Comparison of ENCODE assay signal across 21 mouse cellular contexts in the genomic region with DNA sequence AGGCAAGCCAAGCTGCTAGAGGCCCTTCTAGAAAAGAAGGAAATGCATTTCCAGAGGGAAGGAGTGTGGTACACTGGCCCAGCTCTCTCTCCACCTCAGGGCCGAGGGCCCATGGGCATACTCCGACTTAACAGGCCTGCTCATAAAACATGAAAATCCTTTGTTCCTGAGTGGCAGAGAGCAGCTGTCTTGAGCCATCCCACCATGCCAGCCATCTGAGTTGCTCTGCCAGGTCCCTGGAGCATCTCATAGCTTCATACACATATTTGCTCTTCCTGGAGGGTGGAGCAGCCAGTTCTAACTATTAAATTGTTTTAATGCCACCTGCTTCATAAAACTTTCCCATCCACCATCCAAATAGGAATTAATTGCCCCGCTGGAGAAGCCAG.
DNase-seq lines count a peak whose midpoint lies in the region; ATAC-seq and TF ChIP-seq lines count a peak whose summit lies in the region.
"Had no signal": no experiment of that assay in that cellular context is flagged by ENCODE, and none has a peak within 500 bp of the region (broad histone marks: within the 10 kb centered on the region; RNA-seq: fewer than 3 reads in every experiment).

No protein-coding gene starts in this region.

- no peak for ATAC-seq in hindbrain, embryonic 11.5 days (ENCODE audit: low FRiP score)
- ATAC-seq in lung, postnatal 0 days = peak; percentile 12; the same call in 1 of the 2 replicates
- no peak for ATAC-seq in liver, embryonic 16.5 days (ENCODE audit: low read depth)
- ATAC-seq: CD4-positive, CD25-positive, alpha-beta regulatory T cell, adult 4 months; forebrain, embryonic 16.5 days; hindbrain, postnatal 0 days; midbrain, embryonic 13.5 days had no signal

- no peaks in the 10 kb centered on the region for H3K36me3 ChIP-seq in hindbrain, embryonic 10.5 days
- H3K36me3 ChIP-seq in hindbrain, embryonic 11.5 days (ENCODE audit: control insufficient read depth, insufficient read depth, low read length) = no peaks in the 10 kb centered on the region
- no peaks in the 10 kb centered on the region for H3K36me3 ChIP-seq in lung, postnatal 0 days (ENCODE audit: insufficient read depth, low read length)
- H3K36me3 ChIP-seq in liver, embryonic 16.5 days (ENCODE audit: control insufficient read depth, insufficient read depth) = no peaks in the 10 kb centered on the region
- H3K36me3 ChIP-seq: heart, embryonic 15.5 days; midbrain, embryonic 13.5 days; neural tube, embryonic 12.5 days had no signal

- no peak for TF ChIP-seq CTCF in lung, postnatal 0 days (IDR thresholded peaks at IDR 0.05)

- no peak for TF ChIP-seq EP300 in lung, postnatal 0 days (IDR thresholded peaks at IDR 0.05)

- intact Hi-C loops in heart, postnatal 10 days (cut with DNase I) = no loop called here

- no peak for DNase-seq in hindbrain, embryonic 10.5 days (ENCODE audit: low spot score)
- DNase-seq in hindbrain, embryonic 11.5 days (ENCODE audit: low spot score) = no peak
- no peak for DNase-seq in lung, postnatal 0 days (ENCODE audit: low spot score)
- no peak for DNase-seq in lung, postnatal 14 days
- DNase-seq in cerebellum, postnatal 36 days = no peak
- no peak for DNase-seq in heart, postnatal 10 days
- DNase-seq: adrenal gland, postnatal 25 days; cerebellum, adult 8-10 months; gastrocnemius, postnatal 36 days; heart, adult 2 months; retina, postnatal 1 day; right cerebral cortex, postnatal 25 days; spleen, adult 18-20 months; thymus, postnatal 25 days had no signal

- no peak overlapping the region for H3K4me3 ChIP-seq in hindbrain, embryonic 10.5 days
- H3K4me3 ChIP-seq in hindbrain, embryonic 11.5 days (ENCODE audit: low read depth, low read length) = no peak overlapping the region
- H3K4me3 ChIP-seq in lung, postnatal 0 days (ENCODE audit: low read depth, low read length) = no peak overlapping the region
- H3K4me3 ChIP-seq in liver, embryonic 16.5 days (ENCODE audit: low read depth, low read length) = no peak overlapping the region
- H3K4me3 ChIP-seq: heart, adult 2 months; heart, embryonic 15.5 days; midbrain, embryonic 13.5 days; neural tube, embryonic 12.5 days had no signal

- H3K4me1 ChIP-seq in hindbrain, embryonic 10.5 days (replicated peaks) = peaks cover 41% of the 10 kb centered on the region
- 0 out of 2 replicates have a peak, but pooled peaks cover 2% of the 10 kb centered on the region for H3K4me1 ChIP-seq in hindbrain, embryonic 11.5 days (replicated peaks; ENCODE audit: control insufficient read depth, insufficient read depth, low read length)
- no peaks in the 10 kb centered on the region for H3K4me1 ChIP-seq in lung, postnatal 0 days (ENCODE audit: insufficient read depth, low read depth, low read length)
- H3K4me1 ChIP-seq in liver, embryonic 16.5 days (ENCODE audit: control insufficient read depth, low read depth, low read length) = peaks cover 34% of the 10 kb centered on the region
- H3K4me1 ChIP-seq: heart, embryonic 15.5 days had no signal

- H3K27me3 ChIP-seq in hindbrain, embryonic 10.5 days (ENCODE audit: insufficient read depth, poor library complexity, severe bottlenecking) = peaks cover 10% of the 10 kb centered on the region
- H3K27me3 ChIP-seq in hindbrain, embryonic 11.5 days (ENCODE audit: control insufficient read depth, insufficient read depth, low read length) = no peaks in the 10 kb centered on the region; the same call in 1 of the 2 replicates
- H3K27me3 ChIP-seq in lung, postnatal 0 days (replicated peaks; ENCODE audit: insufficient read depth, low read length) = no peaks in the 10 kb centered on the region
- no peaks in the 10 kb centered on the region; the same call in 1 of the 2 replicates for H3K27me3 ChIP-seq in liver, embryonic 16.5 days (ENCODE audit: control insufficient read depth, insufficient read depth, low read depth, low read length)
- H3K27me3 ChIP-seq: midbrain, embryonic 13.5 days; neural tube, embryonic 12.5 days had no signal

- no peak overlapping the region for H3K9ac ChIP-seq in hindbrain, embryonic 11.5 days (ENCODE audit: low read depth, low read length)
- no peak overlapping the region for H3K9ac ChIP-seq in lung, postnatal 0 days (replicated peaks; ENCODE audit: low read depth)
- peak overlapping the region; percentile 11; the same call in 1 of the 2 replicates for H3K9ac ChIP-seq in liver, embryonic 16.5 days (ENCODE audit: low read depth, low read length)
- H3K9ac ChIP-seq: heart, embryonic 15.5 days; midbrain, embryonic 13.5 days; neural tube, embryonic 12.5 days had no signal

- H3K4me2 ChIP-seq in hindbrain, embryonic 11.5 days (replicated peaks; ENCODE audit: low read depth, low read length) = no peak overlapping the region
- no peak overlapping the region for H3K4me2 ChIP-seq in lung, postnatal 0 days (replicated peaks; ENCODE audit: low read depth, low read length)
- no peak overlapping the region for H3K4me2 ChIP-seq in liver, embryonic 16.5 days (ENCODE audit: low read depth, low read length)
- H3K4me2 ChIP-seq: heart, embryonic 15.5 days; midbrain, embryonic 13.5 days; neural tube, embryonic 12.5 days had no signal

- H3K9me3 ChIP-seq in hindbrain, embryonic 10.5 days = no peaks in the 10 kb centered on the region
- H3K9me3 ChIP-seq in hindbrain, embryonic 11.5 days (ENCODE audit: control insufficient read depth, low read length) = no peaks in the 10 kb centered on the region
- H3K9me3 ChIP-seq in lung, postnatal 0 days (ENCODE audit: low read length) = no peaks in the 10 kb centered on the region
- no peaks in the 10 kb centered on the region for H3K9me3 ChIP-seq in liver, embryonic 16.5 days (replicated peaks; ENCODE audit: control insufficient read depth, low read length)
- H3K9me3 ChIP-seq: heart, embryonic 15.5 days; midbrain, embryonic 13.5 days; neural tube, embryonic 12.5 days had no signal

- H3K27ac ChIP-seq in hindbrain, embryonic 10.5 days = peak overlapping the region; percentile 31; the same call in 1 of the 2 replicates
- no peak overlapping the region for H3K27ac ChIP-seq in hindbrain, embryonic 11.5 days (ENCODE audit: low read depth, low read length)
- H3K27ac ChIP-seq in lung, postnatal 0 days (ENCODE audit: low read length) = no peak overlapping the region
- H3K27ac ChIP-seq in liver, embryonic 16.5 days (ENCODE audit: low read length) = no peak overlapping the region
- H3K27ac ChIP-seq: heart, adult 2 months; heart, embryonic 15.5 days; hindbrain, postnatal 0 days; midbrain, embryonic 13.5 days; neural tube, embryonic 12.5 days had no signal

- WGBS in hindbrain, embryonic 10.5 days = 88% methylated on average over 3 of the region's 3 CpGs
- WGBS in hindbrain, embryonic 11.5 days = 78% methylated on average over 3 of the region's 3 CpGs
- 67% methylated on average over 3 of the region's 3 CpGs for WGBS in lung, postnatal 0 days
- WGBS in liver, embryonic 16.5 days (ENCODE audit: insufficient replicate concordance) = 77% methylated on average over 3 of the region's 3 CpGs
